Mouse (Mus musculus): ENCODE data around the gene Unc119.

Gene Unc119

GRCm38 (mm10) chr11:78344890-78345715, 1.8 kb downstream of the Unc119 start:
- DNase-seq = peak; percentile 73

DNA sequence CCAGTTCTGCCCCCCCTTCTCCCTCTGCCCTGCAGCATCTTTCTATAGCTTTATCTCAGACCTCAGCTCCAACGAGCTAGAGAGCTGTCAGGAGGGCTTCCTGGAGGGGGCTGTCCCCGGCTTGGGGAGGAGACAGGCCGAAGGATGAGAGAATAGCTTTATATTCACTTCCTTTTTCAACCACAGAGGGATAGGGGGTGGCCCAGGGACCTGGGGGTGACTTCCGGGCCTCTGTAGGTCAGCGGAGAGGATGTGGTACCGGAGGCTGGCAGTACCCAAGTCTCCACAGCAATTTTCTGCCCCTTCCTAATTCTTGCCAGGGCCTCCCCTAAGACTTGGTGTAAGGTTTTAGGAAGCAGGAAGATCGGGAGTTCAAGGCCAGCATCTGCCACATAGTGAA, 2.5 kb downstream of the Unc119 start:
- no peak for DNase-seq

DNA sequence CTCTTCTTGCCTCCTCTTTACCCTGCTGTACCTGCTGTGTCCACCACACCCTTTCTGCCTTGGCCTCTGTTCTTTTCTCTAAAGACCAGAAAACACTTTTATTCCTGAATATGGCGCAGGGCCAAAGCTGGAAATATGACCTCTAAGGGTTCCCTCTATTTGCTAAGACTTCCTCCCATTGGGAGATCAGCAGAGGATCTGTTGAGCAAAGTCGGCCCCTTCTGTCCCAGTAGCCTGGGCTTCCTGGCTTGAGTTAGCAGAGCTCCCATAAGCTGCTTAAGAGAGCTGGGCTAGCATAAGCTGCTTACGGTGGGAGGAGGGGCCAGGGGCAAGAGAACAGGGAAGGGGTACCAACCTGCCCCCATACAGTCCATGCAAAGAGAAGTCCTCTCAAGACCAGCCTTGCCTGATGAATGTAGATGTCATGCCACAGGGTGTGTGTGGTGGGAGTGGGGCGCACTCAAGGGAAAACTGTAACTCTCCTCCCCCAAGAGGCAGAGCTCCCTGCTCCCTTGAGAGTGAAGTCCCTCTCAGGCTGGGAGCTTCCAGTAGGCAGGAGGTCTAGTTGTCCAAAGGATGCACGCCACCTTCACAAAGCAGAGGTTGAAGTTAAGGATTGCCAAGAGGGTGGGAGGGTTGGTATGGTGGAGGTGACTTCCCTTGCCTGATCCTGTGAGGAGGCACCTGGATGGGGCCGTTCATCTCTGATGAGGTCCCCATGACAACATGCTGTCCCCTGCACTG, 3.2 kb downstream of the Unc119 start:
- no peak for DNase-seq

DNA sequence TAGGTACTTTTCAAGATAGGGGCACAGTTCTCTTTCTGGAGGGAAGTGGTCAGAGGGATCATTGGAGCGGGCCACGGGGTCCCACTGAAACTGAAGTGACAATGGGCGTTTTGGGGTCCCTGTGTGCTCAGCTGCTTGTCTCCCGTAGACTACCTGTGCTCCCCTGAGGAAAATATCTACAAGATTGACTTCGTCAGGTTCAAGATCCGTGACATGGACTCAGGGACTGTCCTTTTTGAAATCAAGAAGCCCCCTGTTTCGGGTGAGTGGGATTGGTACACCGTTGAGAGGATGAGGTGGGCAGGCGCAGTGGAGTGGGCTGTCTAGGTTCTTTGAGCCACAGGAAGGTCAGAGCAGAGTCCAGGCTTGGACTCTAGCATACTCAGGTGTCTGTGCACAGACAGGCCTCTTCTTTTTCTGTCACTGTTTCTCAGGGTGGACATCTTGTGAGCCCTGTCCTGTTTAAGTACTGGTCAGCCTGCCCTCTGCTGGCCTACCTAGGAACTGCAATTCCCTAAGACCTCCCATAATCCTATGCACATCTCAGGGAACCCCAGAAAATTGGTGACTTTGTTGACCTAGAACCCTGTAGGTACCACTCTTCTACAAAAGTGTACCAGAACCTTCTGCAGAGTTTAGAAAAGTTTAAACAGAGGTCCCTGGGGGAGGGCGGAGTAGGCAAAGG, 3.9 kb downstream of the Unc119 start:
- peak; percentile 72 for DNase-seq

DNA sequence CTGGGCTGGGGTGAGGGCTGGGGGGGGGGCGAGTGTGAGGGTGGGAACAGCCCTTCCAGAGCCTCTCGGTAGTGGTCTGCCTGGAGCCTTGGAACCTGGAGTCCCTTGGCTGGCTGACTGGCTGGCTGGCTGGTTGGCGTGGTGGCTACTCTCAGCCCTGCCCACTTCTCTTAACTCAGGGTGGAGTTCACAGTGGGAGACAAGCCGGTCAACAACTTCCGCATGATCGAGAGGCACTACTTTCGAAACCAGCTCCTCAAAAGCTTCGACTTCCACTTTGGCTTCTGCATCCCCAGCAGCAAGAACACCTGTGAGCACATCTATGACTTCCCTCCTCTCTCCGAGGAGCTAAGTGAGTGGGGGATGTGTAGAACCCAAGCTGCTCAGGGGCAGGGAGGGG, 4.6 kb downstream of the Unc119 start:
- no peak for DNase-seq

DNA sequence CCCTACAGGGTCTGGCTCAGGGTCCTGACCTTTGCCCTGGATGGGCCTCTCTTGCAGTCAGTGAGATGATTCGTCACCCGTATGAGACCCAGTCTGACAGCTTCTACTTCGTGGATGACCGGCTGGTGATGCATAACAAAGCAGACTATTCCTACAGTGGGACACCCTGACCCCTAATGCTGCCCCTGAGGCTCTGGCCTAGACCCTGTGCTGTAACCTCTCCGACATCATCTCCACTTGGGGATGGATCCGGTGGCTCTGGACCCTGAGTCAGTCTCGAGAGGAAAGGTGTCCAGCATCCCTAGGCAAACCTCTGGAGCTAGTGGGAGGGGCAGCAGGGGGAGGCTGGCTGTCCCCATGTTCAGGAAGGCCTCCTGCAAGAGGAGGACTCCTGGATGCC, 5.2 kb downstream of the Unc119 start:
- no peak for DNase-seq

DNA sequence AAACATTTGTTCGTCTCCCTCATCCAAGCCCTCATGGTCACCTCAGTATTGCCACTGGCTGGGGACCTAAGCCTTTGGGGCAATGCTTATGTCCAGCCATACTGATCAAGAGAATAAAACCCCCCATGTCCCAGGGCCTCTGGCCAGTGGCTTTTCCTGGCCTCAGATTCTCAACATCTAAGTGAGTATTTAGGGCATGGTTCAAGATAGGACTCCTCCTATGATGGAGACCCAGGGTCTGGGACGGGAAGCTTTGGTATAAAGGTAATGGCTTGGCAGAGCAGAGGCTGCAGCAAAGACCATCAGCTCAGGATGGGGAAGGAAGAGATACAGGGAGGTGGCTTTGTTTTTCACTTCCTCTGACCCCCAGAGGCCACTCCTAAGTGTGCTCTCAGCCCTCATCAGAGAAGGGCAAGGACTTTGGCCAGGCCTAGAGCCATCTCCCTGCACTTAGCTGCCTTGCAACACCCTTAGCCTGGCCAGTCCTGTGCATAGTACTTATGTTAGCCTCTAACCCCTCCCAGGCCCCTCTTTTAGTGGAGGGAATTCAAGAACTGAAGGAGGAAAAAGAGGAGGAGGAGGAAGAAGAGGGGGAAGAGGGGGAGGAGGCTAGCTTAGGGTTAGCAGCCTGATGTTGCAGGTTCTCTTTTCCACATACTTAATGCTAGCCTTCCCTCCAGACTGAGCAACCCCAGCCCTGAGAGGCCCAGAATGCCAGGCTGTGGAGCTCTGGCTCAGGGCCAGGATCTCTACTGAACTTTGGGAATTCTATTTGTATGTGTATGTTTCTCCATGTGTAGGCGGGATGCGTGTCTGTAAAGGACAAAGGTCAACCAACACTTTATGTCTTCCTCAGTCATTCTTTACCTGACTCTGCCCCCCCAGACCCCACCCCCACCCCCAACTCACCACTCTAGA, 6.4 kb downstream of the Unc119 start:
- DNase-seq = peak; percentile 43

GRCm38 (mm10) chr11:78353081-78353480, 9.8 kb downstream of the Unc119 start:
- no peak for DNase-seq

- DNase-seq = no peak
These were observed 11.6 kb downstream of the Unc119 start for GRCm38 (mm10) chr11:78354905-78355304.

DNA sequence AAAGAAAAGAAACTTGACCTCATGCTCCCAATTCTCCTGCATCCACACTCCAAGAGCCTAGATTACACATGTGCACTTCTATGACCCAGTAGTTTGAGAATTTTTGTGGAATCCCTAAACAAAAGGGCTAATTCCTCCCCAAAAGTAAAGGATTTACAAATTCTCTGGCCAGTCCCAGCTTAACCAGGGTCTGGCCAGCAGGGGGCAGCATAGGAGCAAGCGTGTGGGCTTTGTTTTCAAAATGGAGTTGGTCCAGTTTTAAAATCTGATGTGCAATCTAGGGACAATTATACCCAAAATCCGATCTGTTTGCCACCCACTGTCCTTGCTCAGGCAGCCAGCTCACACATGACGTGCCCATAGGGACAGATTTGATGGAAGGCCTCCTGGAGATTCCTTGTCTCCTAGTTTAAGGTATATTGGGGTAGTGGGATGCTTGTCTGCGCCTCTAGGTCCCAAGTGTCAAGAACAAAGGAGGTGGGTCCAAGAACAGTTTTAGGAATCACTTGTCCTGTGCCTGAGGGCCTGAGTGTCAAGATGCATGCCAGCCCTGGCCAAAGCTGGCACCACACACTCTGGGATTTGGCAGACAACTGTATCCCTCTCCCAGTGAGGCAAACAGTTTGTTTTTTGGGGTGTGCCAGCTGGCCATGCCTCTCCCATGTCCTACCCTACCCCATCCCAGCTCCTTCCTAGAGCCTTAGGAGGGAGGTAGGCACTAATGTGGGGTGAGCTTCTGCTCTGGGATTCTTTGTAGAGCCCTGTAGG, 12.4 kb downstream of the Unc119 start:
- DNase-seq = peak; percentile 62

DNA sequence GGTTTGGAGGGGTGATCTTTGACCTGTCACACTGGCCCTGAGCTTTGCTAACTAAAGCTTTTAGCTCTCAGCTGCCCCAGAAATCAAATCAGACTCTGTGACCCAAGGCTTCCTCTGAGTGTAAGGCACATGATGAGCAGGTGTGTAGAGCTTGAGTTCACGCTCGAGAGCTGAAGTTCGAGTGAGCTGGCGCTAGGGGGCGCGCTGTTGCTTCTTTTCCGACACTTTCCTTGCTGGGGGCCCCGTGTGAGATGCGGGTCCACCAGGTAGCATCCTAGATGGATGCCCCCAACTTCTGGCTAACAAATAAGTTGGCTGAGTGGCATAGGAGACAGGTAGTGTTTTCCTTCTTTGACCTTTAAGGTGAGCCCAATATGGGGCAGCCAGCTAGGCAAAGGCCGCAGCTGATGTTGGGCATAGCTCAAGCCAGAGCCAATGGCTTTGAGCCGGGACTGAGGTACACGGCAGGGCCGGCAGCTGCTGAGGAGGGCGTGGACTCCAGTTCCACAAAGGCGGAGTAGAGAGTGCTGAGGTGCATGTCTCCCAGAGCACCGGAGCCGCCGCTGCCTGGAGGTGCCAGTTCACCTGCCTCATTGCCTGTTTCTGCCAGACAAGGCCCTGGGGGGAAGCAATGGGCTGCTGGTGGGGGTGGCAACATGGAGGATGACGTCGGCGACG, 15.2 kb downstream of the Unc119 start:
- DNase-seq = peak; percentile 56

DNA sequence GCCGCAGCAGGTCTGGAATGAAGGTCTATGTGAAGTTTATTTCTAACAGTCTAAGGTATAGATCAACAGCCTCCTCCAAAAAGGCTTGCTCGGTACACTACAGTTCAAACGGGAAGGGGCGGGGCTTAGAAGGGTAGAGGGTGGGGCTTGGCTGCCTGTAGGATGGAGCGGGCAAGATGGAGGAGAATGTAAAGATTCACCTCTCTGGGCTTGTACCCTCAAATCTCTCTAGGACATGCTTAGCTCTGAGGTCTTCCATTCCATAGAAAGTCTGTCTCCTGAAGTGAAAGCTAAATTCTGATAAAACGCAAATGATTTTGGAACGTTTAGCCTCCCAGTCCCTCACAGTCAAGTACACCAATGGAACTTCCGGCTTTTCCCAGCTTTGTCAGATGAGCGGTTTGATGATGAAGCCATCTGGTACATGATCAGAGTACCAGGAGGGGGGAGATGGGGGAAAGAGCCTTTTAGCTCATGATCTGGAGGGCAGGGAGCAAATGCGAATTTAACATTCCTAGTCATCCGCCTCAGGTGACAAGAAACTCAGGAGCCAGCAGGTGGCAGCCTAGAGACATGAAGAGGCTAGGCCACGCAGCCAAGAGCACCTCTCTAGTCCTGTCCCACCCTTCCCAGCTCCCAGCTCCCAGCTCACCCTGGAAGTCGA, 17.0 kb downstream of the Unc119 start:
- peak; percentile 85 for DNase-seq

DNA sequence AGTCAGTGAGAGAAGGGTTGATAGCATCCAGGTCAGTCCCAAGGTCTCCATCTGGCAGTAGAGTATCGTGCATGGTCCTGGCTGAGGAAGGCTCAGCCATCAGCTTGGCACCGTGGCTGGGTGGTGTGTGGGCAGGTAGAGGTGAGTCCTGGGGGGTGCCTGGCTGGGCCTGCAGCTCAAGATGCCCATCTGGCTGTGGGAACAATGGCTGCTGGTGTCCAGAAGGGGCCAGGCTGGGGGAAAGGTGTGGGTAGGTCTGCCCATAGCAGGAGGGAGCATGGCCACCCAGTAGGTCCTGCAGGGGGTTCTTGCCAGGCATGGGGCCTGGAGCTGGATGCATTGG, 17.5 kb downstream of the Unc119 start:
- no peak for DNase-seq

- DNase-seq = peak; percentile 46
These were observed 20.2 kb downstream of the Unc119 start for GRCm38 (mm10) chr11:78363309-78364007.

DNA sequence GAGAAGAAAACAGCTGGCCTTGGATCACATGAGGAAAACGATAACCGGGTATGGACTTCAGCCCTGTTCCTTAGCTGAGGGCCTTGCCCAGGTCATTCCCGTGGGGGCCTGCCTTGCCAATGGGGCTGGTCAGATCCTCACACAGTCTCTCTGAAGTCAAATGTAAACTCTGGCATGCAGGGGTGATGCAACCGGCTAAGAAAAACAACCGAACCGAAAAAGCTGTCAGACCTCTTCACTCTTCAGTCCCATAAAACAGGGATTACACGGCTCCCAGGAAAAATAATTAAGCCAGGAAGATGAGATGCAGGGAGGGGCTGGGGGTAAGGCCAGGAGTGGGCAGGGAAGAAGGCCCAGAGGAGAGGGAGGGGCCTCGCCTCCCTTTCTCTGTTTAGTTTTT, 20.8 kb downstream of the Unc119 start:
- peak; percentile 50 for DNase-seq

DNA sequence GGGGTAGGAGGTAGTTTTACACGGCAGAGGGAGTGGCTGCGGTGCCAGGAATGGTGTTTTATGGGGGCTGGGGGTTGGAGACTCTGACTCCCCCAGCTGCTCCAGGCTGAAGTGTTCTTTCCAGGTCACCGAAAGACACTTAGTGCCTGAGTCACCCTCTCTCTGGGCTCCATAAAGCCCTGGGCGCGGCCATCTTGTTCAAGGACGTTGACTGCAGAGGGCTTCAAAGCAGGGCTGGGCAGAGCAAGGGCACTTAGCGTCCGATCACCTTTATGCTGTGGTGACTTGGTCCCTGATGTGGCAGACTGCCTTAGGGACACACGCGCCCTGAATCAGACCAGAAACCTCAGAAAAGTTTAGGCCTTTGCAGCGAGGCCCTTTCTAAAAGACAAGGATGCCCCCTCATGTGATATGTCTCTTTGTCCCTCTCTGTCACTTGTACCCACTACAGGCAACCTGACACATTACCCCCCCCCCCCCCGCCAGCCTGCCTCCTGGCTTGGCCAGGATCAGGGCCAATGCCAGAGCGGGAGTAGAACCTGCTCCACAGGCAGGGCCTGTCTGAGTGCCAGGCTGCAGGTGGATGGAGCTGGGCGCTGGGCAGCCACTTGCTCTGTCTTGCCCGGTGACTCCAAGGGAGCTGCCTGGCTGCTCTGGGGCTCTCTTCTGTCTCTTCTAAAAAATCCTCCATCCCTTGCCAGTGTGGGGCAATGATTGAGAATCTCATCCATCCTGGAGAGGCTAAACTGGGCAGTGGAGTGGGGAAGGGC, 24.4 kb downstream of the Unc119 start:
- no peak for DNase-seq

DNA sequence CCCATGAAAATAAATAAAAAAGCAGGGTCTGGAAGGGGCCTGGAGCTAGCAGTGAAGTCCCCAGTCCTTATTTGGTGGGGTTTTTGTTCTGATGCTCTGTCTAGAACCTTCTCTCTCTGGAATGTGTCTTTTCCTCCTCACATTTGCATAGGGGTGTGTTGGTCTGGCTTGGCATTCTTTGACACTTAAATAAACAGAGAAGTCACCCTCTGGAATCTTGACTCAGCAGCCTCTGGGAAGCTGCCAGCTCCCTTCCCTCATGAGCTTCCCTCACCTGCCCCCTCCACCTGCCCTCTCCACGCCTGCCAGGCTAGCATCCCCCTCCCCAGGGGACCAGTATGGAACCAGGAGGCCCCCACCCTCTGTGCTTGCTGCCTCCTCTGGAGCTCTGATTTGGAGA, 27.1 kb downstream of the Unc119 start:
- DNase-seq = peak; percentile 50

- DNase-seq = no peak
These were observed 28.4 kb downstream of the Unc119 start for GRCm38 (mm10) chr11:78371711-78372110.

GRCm38 (mm10) chr11:78372166-78372565, 28.9 kb downstream of the Unc119 start:
- no peak for DNase-seq
